Mouse (Mus musculus): ENCODE measurements around the gene Fndc4.

Fndc4 gene

DNA sequence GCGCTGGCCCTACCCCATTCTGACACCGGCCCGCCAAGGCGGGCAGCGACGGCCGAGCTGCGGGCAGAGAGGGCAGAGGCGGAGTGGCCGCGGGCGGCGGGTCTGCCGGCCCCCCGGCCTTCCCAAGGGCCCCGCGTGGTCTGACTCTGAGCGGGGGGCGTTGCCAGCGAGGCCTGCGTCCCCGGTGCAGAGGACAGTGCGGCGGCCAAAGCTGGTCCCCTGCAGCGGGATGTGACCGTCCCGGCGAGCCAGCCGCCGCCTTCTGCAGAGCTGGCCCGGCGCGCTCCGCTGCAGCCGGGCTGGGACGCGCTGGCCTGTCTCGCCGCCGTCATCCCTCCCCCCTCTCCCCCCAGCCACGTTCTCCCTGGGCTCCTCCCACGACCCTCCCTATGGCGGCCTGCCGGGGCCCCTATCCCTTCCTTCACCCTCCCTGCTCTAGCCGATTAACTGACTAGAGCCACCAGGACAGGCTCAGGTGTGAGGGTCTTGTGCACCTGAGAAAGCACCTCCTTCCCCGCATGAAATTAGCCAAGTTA is at the start of gene Fndc4:
Gene Fndc4 (minus strand): TSS at position 475 of the 536 bp plus-strand sequence.
- DNase-seq = peak; percentile 85 to 91

DNA sequence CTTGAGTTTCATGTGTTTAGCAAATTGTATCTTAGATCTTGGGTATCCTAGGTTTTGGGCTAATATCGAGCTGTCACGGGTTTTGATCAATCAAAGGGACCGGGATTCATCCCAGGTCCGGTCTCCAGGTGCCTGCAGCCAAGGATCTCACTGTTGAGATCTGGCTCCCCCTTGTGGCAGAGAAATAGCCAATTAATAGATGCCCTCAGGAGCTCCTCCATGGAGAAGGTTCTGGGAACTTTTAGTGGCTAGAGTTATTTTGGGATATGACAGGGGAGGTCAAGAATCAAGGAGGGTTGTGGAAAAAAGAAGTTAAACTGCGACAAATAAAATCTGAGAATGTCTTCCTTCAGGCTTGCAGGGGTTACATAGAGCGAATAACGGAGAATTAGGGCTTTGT is 32.4 kb upstream of the Fndc4 start:
- peak; percentile 80 to 85 for DNase-seq

DNA sequence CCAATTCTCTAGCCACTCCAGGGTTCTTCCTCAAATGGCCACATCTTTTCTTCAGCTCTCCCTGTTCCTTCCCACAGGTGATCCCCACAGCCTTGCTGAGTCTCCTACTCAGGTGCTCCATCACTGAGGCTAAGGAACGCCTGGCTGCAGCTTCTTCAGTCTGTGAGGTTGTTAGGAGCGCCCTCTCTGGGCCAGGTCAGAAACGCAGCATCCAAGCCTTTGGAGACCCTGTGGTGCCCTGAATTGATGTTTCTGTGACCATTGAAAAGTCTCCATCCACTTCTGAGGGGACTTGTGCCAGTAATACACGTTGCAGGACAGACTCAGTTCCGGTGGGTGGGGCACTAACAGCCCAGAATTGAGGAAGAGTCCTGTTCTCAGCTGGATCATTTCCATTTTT is 31.0 kb upstream of the Fndc4 start:
- peak; percentile 10 to 20 for DNase-seq

- no peak for DNase-seq
These were observed 28.2 kb upstream of the Fndc4 start for GRCm38 (mm10) chr5:31324085-31324484.

DNA sequence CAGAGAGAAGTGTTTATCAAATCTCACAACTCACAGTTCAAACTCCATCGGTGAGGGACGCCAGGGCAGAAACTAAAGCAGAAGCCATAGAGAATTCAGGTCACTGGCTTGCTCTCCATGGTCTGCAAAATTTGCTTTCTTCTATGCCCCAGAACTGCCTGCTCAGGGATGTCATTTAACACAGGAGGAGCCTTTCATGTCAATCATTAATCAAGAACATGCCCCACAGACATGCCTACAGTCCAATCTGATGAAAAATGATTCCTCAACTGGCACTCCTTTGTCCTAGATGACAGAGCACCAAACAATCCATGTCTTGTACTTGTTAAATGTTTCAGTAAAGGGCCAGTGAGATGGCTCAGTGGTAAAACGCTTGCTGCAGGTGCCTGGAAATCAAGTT is 26.9 kb upstream of the Fndc4 start:
- no peak for DNase-seq

- DNase-seq = no peak
These were observed 16.9 kb upstream of the Fndc4 start for GRCm38 (mm10) chr5:31312806-31313205.

- no peak for DNase-seq
These were observed 7.2 kb upstream of the Fndc4 start for GRCm38 (mm10) chr5:31303093-31303492.

DNA sequence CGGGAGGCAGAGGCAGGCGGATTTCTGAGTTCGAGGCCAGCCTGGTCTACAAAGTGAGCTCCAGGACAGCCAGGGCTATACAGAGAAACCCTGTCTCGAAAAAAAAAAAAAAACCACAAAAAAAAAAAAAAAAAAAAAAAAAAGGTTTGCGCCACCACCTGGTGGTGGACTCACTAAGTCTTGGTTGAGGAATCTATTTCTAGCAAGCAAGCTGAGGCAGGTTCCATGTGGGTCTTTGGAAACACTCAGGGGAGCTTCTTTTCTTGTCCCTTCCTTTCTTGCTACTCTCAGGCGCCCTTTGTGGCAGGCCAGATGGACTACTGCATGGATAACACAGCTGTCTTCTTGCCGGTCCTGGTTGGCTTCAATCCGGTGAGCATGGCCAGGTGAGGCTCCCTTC is 6.0 kb upstream of the Fndc4 start:
- no peak for DNase-seq

GRCm38 (mm10) chr5:31298486-31298885 is 2.6 kb upstream of the Fndc4 start:
- no peak for DNase-seq

- DNase-seq = no peak
These were observed 2.1 kb upstream of the Fndc4 start for GRCm38 (mm10) chr5:31297981-31298380.

DNA sequence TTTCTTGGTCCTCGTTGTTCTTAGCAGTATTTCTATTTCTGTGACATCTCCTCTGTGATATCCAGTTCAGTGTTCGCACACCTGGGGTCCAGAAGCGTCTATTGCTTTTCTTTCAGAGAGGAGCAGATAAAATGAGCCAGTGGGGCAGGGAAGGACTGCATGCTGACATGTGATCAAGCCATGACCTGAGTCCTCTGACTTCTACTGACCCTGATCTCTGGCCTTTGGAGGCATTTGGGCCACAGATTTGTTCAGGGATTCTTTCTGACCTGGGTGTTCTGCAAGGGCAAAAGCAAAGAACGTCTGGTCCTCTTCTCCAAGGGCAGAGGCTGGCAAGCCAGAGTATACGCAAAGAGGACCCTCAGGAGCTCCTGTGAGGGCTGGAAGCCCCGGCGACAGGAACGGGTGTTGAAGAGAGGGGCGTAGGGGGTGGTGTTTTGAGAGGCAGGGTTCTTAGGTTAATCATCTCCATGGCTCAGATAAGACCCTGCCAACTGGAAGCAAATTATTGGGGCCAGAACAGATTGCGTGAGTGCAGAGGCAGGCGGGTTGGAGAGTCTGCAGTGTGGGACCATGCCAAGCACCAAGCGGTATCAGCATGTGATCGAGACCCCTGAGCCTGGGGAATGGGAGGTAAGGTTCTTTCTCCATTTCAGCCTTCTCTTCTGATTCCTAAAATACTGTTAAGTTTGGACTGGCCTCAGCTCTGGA is 1.3 kb upstream of the Fndc4 start, which contains the start of gene Gckr:
Gene Gckr (plus strand): TSS at position 397 of the 711 bp plus-strand sequence.
- DNase-seq = no peak

DNA sequence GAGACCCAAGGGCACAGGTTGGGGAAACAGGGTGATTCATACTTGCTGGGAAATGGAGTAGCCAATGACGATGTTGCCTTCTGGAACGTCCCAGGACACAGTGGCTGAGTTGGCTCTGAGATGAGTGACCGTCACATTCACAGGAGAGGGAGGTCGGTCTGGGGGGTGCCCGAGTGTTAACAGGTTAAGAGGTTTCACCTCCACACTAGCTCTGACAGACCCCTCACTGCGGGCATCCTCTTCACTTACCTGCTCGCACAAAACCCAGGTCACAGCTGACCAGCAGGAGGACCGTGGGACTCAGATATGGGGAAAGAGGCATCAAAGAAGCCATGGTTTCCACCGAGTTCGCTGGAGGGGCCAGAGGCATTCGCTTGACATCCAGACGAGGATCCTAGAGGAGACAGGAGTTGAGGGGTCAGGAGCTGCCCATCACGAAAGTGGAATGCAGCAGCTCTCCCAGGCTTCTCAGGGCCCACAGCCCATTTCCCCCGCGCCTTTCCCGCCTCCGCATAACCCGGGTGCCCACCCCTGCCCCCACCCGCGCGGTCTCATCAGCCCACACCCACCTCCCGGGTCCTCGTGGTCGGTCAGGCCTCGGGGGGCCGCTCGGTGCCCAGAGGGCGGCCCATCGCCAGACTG is 795 bp downstream of the Fndc4 start:
- peak in 1 of 2 experiments; percentile 45 for DNase-seq

- DNase-seq = no peak
These were observed 4.6 kb downstream of the Fndc4 start for GRCm38 (mm10) chr5:31291361-31291688.

GRCm38 (mm10) chr5:31290521-31291360 is 5.1 kb downstream of the Fndc4 start, which contains the start of gene Ift172:
Ift172 (minus strand) TSS chr5:31291116.
- DNase-seq = peak; percentile 98

- DNase-seq = no peak
These were observed 6.2 kb downstream of the Fndc4 start for GRCm38 (mm10) chr5:31289626-31290230.

DNA sequence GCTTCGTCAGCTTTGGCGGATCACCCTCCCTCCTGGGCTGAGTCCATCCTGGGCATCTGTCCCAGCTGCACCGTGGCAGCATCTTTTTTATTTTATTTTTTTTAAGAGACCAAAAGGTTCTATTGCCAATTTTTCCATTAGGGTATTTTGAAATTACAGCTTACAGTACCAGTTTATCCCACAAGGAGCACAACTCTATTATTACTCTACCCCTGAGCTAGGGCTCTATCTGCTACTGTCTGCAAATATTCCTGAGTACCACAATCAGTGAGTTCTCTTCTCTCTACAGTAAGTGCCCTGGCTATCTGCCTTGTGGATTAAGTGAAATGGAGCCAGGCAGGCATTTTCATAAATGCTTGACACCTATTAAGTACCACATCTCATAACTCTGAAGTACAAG is 7.2 kb downstream of the Fndc4 start:
- peak; percentile 17 to 22 for DNase-seq

DNA sequence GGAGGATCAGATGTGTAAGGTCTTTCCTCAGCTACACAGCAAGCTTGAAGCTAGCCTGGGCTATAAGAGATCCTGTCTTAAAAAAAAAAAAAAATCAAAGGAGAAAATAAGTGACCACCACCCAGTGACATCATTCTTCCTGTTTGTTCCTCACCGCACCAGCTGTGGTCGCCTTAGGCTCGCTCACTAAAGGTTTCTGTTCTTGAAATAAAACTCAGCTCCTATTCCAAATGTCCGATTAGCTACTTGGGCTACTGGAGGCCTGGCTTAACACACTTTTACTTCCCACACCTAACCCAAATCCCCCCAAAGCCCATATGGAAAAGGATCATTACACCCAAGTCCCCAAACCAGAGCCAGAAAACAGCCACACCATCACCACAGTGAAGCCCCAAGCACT is 7.7 kb downstream of the Fndc4 start:
- DNase-seq = no peak

DNA sequence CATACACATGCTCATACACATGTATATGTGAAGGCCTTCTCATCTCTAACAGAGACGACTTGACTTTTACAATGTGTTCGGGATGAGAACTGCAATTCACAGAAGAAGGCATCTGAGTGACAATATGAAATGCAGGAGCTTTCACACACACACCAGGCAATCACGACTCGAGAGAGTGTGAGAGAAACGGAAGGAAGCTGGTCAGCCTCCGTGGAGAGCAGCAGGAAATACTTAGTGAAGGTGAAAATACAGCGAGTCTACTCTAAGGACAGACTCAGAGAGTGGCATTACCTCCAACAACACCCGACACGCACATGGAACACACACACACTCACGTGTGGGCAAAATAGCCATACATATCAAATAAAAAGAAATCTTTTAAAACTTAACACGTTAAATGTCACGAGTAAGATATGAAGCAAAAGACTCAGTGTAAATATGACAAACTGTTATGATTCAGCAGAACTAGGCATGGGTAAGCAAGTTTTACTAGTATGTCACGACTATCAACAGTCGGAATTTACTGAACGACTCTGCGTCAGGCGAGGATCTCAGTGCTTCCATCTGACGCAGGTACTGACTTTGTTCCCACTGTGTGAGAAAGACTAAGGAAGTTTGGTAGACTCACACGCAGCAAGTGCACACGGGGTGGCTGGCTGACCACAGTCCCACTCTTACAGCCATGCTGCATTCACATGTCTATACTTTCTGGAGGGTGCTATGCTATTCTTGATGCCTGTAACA is 16.5 kb downstream of the Fndc4 start:
- no peak for DNase-seq

DNA sequence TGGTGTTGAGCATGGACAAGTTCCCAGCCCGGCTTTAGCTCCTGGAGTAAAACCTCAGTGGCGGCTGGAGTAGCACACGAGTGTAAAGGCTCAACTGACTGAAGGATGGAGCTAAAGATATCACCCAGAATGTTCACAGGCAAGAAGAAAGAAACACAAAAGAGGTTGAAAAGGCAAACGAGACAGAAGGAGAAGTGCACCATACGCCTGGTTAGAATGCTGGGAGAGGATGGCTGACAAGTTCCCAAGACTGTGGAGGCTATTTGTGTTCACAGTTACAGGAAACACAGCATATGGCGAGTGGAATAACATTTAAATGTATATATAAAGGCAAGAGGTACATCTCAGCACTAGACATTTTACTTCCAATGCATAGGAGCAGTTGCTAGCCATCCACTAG is 22.9 kb downstream of the Fndc4 start:
- DNase-seq = no peak

GRCm38 (mm10) chr5:31267686-31268085 is 28.2 kb downstream of the Fndc4 start:
- DNase-seq = no peak

- peak; percentile 29 to 44 for DNase-seq
These were observed 29.8 kb downstream of the Fndc4 start for GRCm38 (mm10) chr5:31266101-31266500.

DNA sequence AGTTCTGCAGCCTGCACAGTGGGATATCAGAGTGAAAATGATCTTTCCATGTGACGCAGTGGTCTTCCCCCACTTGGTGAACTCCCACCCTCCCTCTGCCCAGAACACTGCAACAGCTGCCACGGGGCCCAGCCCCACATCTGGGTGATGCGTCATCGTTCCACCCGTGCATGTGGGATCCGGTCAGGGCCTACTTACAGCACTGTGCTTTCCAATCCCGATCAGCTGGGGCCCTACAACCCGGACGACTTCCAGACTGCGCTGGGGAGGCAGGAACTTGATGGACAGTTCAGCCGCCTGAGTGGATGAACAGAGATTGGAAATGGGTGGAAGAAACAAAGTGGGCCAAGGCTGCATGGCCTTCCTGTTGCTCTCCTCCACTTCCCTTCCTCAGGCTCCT is 38.3 kb downstream of the Fndc4 start:
- no peak for DNase-seq

All from cerebellum, postnatal 10 days (tissue).